Mouse (Mus musculus) limb, embryonic 15.5 days (tissue): ENCODE data around the gene Fn3k. TPM values are rescaled to one million over a fixed set of nuclear protein-coding genes. Genes with fewer than 3 reads are reported as not detected.

Source experiments
- ATAC-seq: fragments of 200-750 bp; cut with Nextera tagmentation; 2 replicates; pipeline ENCODE4 v1.8.0; 2017; ENCODE audit warnings: low read depth, moderate TSS enrichment; ENCODE audit not compliant: insufficient number of reproducible peaks, low FRiP score, low TSS enrichment
- H3K27ac ChIP-seq: fragments of 300-500 bp; sonication (generic); 2 replicates; pipeline ENCODE4 v1.5.1; 2015; ENCODE audit warnings: moderate library complexity, mild to moderate bottlenecking, inconsistent platforms
- H3K27me3 ChIP-seq: fragments of 300-500 bp; sonication (generic); 2 replicates; pipeline ENCODE4 v1.6.1; 2015; ENCODE audit warnings: inconsistent platforms
- H3K36me3 ChIP-seq: fragments of 300-500 bp; sonication (generic); 2 replicates; pipeline ENCODE4 v1.6.1; 2015; ENCODE audit warnings: inconsistent platforms
- H3K4me1 ChIP-seq: fragments of 300-500 bp; sonication (generic); 2 replicates; pipeline ENCODE4 v1.6.1; 2015; ENCODE audit warnings: inconsistent platforms
- H3K4me2 ChIP-seq: fragments of 300-500 bp; sonication (generic); 2 replicates; pipeline ENCODE4 v1.6.1; 2015; ENCODE audit warnings: mild to moderate bottlenecking, inconsistent platforms
- H3K4me3 ChIP-seq: fragments of 300-500 bp; sonication (generic); 2 replicates; pipeline ENCODE4 v1.5.1; 2015; ENCODE audit warnings: mild to moderate bottlenecking, inconsistent platforms
- H3K9ac ChIP-seq: fragments of 300-500 bp; sonication (generic); 2 replicates; pipeline ENCODE4 v1.6.1; 2015; ENCODE audit warnings: inconsistent platforms
- H3K9me3 ChIP-seq: fragments of 300-500 bp; sonication (generic); 2 replicates; pipeline ENCODE4 v1.6.1; 2016; ENCODE audit warnings: inconsistent platforms
- WGBS: fragments of 180-500 bp; shearing (Covaris S2); methylation state at CpG from one replicate; pipeline ENCODE4 v1.1.7; 2015; 5-methylcytosine and 5-hydroxymethylcytosine counted together
- microRNA-seq: library from miRNA; unstranded; fragments of <30 nt; microRNA quantifications from one replicate; pipeline ENCODE4, GENCODE M21; 2016
- polyA plus RNA-seq: library from polyadenylated mRNA; unstranded; fragments of >200 nt; fragmentation: Nextera tagmentation; extraction: Ambion mirVana; gene quantifications from 2 replicates; pipeline ENCODE4 v1.2.1, GENCODE M21; 2015

The Fn3k gene
- polyA plus RNA-seq, 1 experiment from 2014 or later: 0.58 TPM

GRCm38 (mm10) chr11:121474831-121475230, 40.1 kb downstream of the Fn3k start:
- no peaks in the 10 kb centered on the region for H3K27me3 ChIP-seq
- H3K9me3 ChIP-seq: no peaks in the 10 kb centered on the region
- WGBS: 85% methylated on average over 3 of the region's 3 CpGs
- no peak overlapping the region for H3K27ac ChIP-seq
- no peak overlapping the region for H3K4me2 ChIP-seq
- peaks cover 12% of the 10 kb centered on the region for H3K36me3 ChIP-seq
- peaks cover 4% of the 10 kb centered on the region; the same call in 1 of the 2 replicates for H3K4me1 ChIP-seq
- H3K4me3 ChIP-seq: no peak overlapping the region
- no peak for ATAC-seq
- H3K9ac ChIP-seq: no peak overlapping the region

- no peak overlapping the region for H3K4me3 ChIP-seq
- H3K4me1 ChIP-seq: peaks cover 4% of the 10 kb centered on the region; the same call in 1 of the 2 replicates
- H3K27ac ChIP-seq: no peak overlapping the region
- no peak overlapping the region for H3K4me2 ChIP-seq
- H3K36me3 ChIP-seq: peaks cover 12% of the 10 kb centered on the region
- 27% methylated on average over 9 of the region's 9 CpGs for WGBS
- no peak for ATAC-seq
- H3K9me3 ChIP-seq: no peaks in the 10 kb centered on the region
- H3K27me3 ChIP-seq: no peaks in the 10 kb centered on the region
- H3K9ac ChIP-seq: no peak overlapping the region
Observed at GRCm38 (mm10) chr11:121475699-121476415, 41.1 kb downstream of the Fn3k start.

GRCm38 (mm10) chr11:121479476-121480203, 44.9 kb downstream of the Fn3k start:
- no peak overlapping the region for H3K4me3 ChIP-seq
- H3K27me3 ChIP-seq: no peaks in the 10 kb centered on the region
- H3K9me3 ChIP-seq: no peaks in the 10 kb centered on the region
- H3K9ac ChIP-seq: no peak overlapping the region
- peaks cover 15% of the 10 kb centered on the region for H3K36me3 ChIP-seq
- H3K4me1 ChIP-seq: peaks cover 4% of the 10 kb centered on the region; the same call in 1 of the 2 replicates
- ATAC-seq: no peak
- no peak overlapping the region for H3K4me2 ChIP-seq
- 0 out of 2 replicates have a peak overlapping the region, but pooled peaks have one; percentile 61 for H3K27ac ChIP-seq
- 76% methylated on average over 15 of the region's 15 CpGs for WGBS

GRCm38 (mm10) chr11:121481129-121481528, 46.4 kb downstream of the Fn3k start:
- Histone ChIP-seq H3K4me1 (peaks cover 6% of the 10 kb centered on the region; the same call in 1 of the 2 replicates), H3K36me3 (peaks cover 15% of the 10 kb centered on the region), H3K4me2 (no peak overlapping the region), H3K9ac (no peak overlapping the region), H3K27me3 (no peaks in the 10 kb centered on the region), H3K4me3 (no peak overlapping the region), H3K9me3 (no peaks in the 10 kb centered on the region), H3K27ac (no peak overlapping the region)
- ATAC-seq: no peak
- 87% methylated on average over 2 of the region's 2 CpGs for WGBS

GRCm38 (mm10) chr11:121485882-121486281, 51.2 kb downstream of the Fn3k start:
- no peak overlapping the region for H3K9ac ChIP-seq
- no peak for ATAC-seq
- 51% methylated on average over 9 of the region's 9 CpGs for WGBS
- H3K4me3 ChIP-seq: no peak overlapping the region
- H3K27ac ChIP-seq: peak overlapping the region; percentile 22; the same call in 1 of the 2 replicates
- 0 out of 2 replicates have a peak, but pooled peaks cover 3% of the 10 kb centered on the region for H3K36me3 ChIP-seq
- H3K4me2 ChIP-seq: no peak overlapping the region
- no peaks in the 10 kb centered on the region for H3K9me3 ChIP-seq
- H3K27me3 ChIP-seq: no peaks in the 10 kb centered on the region
- peaks cover 8% of the 10 kb centered on the region; the same call in 1 of the 2 replicates for H3K4me1 ChIP-seq

- no peak overlapping the region for H3K9ac ChIP-seq
- H3K4me1 ChIP-seq: peaks cover 5% of the 10 kb centered on the region; the same call in 1 of the 2 replicates
- H3K4me2 ChIP-seq: no peak overlapping the region
- H3K36me3 ChIP-seq: 0 out of 2 replicates have a peak, but pooled peaks cover 4% of the 10 kb centered on the region
- ATAC-seq: no peak
- H3K27me3 ChIP-seq: no peaks in the 10 kb centered on the region
- H3K27ac ChIP-seq: no peak overlapping the region
- H3K9me3 ChIP-seq: no peaks in the 10 kb centered on the region
- H3K4me3 ChIP-seq: no peak overlapping the region
Observed at GRCm38 (mm10) chr11:121490651-121491050, 55.9 kb downstream of the Fn3k start.

Small RNA genes within 50 kb of the gene (microRNA-seq; reads per million reads assigned to microRNA genes)
- gene Mir7236: not detected

Other genes with a start within 250 kb of the Fn3k start
- 9.0 and 9.6 TPM in 2 replicates for gene Hexdc, start 230.5 kb upstream of the Fn3k start, polyA plus RNA-seq
- 21.5 and 24.8 TPM in 2 replicates for gene Ogfod3, start 230.2 kb upstream of the Fn3k start, polyA plus RNA-seq
- 43.4 and 44.7 TPM in 2 replicates for gene Cybc1, start 205.6 kb upstream of the Fn3k start, polyA plus RNA-seq
- 54.9 and 56.7 TPM in 2 replicates for gene Narf, start 197.7 kb upstream of the Fn3k start, polyA plus RNA-seq
- gene Foxk2, start 174.9 kb upstream of the Fn3k start, polyA plus RNA-seq: 6.2 and 7.2 TPM in 2 replicates
- 92.1 and 99.3 TPM in 2 replicates for gene Wdr45b, start 80.5 kb upstream of the Fn3k start, polyA plus RNA-seq
- gene Rab40b, start 46.7 kb upstream of the Fn3k start, polyA plus RNA-seq: 18.6 and 37.5 TPM in 2 replicates
- gene Fn3krp, start 13.5 kb upstream of the Fn3k start, polyA plus RNA-seq: 7.3 and 8.9 TPM in 2 replicates
- 51.5 and 51.8 TPM in 2 replicates for gene Tbcd, start 17.0 kb downstream of the Fn3k start, polyA plus RNA-seq
- 37.5 and 39.1 TPM in 2 replicates for gene Zfp750, start 84.4 kb downstream of the Fn3k start, polyA plus RNA-seq
- gene B3gntl1, start 238.2 kb downstream of the Fn3k start, polyA plus RNA-seq: 8.4 and 9.5 TPM in 2 replicates